Comparison of ENCODE assay signal across 9 mouse cellular contexts in the genomic region with DNA sequence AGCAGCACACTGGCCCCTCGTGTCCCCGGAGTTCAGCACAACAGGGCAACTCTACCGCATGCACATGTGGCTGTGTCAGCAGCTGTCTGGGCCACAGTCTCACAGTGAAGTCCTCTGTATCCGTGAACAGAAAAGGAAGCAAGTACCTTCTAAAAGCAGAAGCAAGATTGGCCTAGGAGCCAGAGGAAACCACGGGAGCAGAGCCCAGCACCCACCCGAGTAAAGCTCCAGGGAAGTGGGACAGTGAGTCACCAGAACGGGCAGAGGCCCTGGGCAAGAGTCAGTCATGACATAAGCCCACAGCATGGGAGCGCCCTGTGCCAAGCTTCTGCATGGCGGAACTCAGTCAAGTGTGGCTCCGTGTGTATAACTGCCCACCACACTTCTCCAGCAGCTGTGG. TPM values are rescaled to one million over a fixed set of nuclear protein-coding genes. Genes with fewer than 3 reads are reported as not detected.
DNase-seq lines count a peak whose midpoint lies in the region; ATAC-seq lines count a peak whose summit lies in the region.
"Had no signal": no experiment of that assay in that cellular context is flagged by ENCODE, and none has a peak within 500 bp of the region (broad histone marks: within the 10 kb centered on the region; RNA-seq: fewer than 3 reads in every experiment).

No protein-coding gene starts in this region.

- no peak overlapping the region for H3K4me2 ChIP-seq in heart, embryonic 11.5 days
- H3K4me2 ChIP-seq in forebrain, embryonic 13.5 days = no peak overlapping the region

- H3K4me1 ChIP-seq in heart, embryonic 11.5 days (ENCODE audit: control insufficient read depth, insufficient read depth, low read length) = no peaks in the 10 kb centered on the region
- H3K4me1 ChIP-seq in forebrain, embryonic 13.5 days = no peaks in the 10 kb centered on the region

- H3K9me3 ChIP-seq in heart, embryonic 11.5 days (replicated peaks; ENCODE audit: control insufficient read depth, low read length) = no peaks in the 10 kb centered on the region
- no peaks in the 10 kb centered on the region for H3K9me3 ChIP-seq in forebrain, embryonic 13.5 days (replicated peaks)

- 85% methylated on average over 10 of the region's 10 CpGs for WGBS in heart, embryonic 11.5 days (ENCODE audit: insufficient replicate concordance)
- 80% methylated on average over 10 of the region's 10 CpGs for WGBS in forebrain, embryonic 13.5 days

- 0 out of 2 replicates have a peak, but pooled peaks cover under 1% of the 10 kb centered on the region for H3K36me3 ChIP-seq in heart, embryonic 11.5 days (ENCODE audit: control insufficient read depth, insufficient read depth, low read length)
- H3K36me3 ChIP-seq in forebrain, embryonic 13.5 days (ENCODE audit: poor library complexity, severe bottlenecking) = no peaks in the 10 kb centered on the region

- peak; percentile 98 for DNase-seq in heart, adult 11 months
- DNase-seq in Muller cell, postnatal 12 days (ENCODE audit: inconsistent ontology term) = peak; percentile 69
- peak; percentile 64 for DNase-seq in lung, postnatal 36 days
- no peak for DNase-seq in testis, postnatal 14 days (ENCODE audit: low spot score)
- DNase-seq in gastrocnemius, postnatal 4 days (ENCODE audit: low spot score in 2 of 2) = no peak

- no peaks in the 10 kb centered on the region for H3K27me3 ChIP-seq in heart, embryonic 11.5 days (ENCODE audit: control insufficient read depth, insufficient read depth, low read length)
- H3K27me3 ChIP-seq in forebrain, embryonic 13.5 days = no peaks in the 10 kb centered on the region

- H3K9ac ChIP-seq in heart, embryonic 11.5 days (ENCODE audit: low read depth, low read length) = no peak overlapping the region
- no peak overlapping the region for H3K9ac ChIP-seq in forebrain, embryonic 13.5 days

- no peak overlapping the region for H3K4me3 ChIP-seq in heart, embryonic 11.5 days (ENCODE audit: low read depth, low read length)
- H3K4me3 ChIP-seq in forebrain, embryonic 13.5 days = no peak overlapping the region

- H3K27ac ChIP-seq in heart, embryonic 11.5 days (ENCODE audit: low read depth, low read length) = no peak overlapping the region
- H3K27ac ChIP-seq in forebrain, embryonic 13.5 days = no peak overlapping the region

- ATAC-seq in heart, embryonic 11.5 days (replicated peaks; ENCODE audit: insufficient number of reproducible peaks, low FRiP score, low TSS enrichment) = no peak
- peak; percentile 94 for ATAC-seq in common myeloid progenitor, adult 5-6 weeks (replicated peaks; ENCODE audit: low read depth, poor library complexity, severe bottlenecking)
- no peak for ATAC-seq in forebrain, embryonic 13.5 days

RNA-seq across cellular contexts. Expression of a gene that starts 26.3 kb away (rescaled TPM):
- 45.2 and 48.5 TPM in 2 replicates for polyA plus RNA-seq in heart, embryonic 11.5 days (2014; fragmentation: Nextera tagmentation; extraction: Ambion mirVana)
- 79.1 and 92.3 TPM in 2 replicates for total RNA-seq in common myeloid progenitor, adult 5-6 weeks (2017)
- polyA plus RNA-seq in forebrain, embryonic 13.5 days (2015; fragmentation: Nextera tagmentation; extraction: Ambion mirVana) = 65.0 and 67.2 TPM in 2 replicates
- 10 to 100 TPM; 22.2 to 29.4 TPM for total RNA-seq in gastrocnemius, postnatal 4 days (2021)

RNA-seq across cellular contexts. Expression of a gene that starts 26.4 kb away (rescaled TPM):
- not detected in 2 replicates for polyA plus RNA-seq in heart, embryonic 11.5 days (2014; fragmentation: Nextera tagmentation; extraction: Ambion mirVana)
- not detected in 2 replicates for total RNA-seq in common myeloid progenitor, adult 5-6 weeks (2017)
- not detected in 2 replicates for polyA plus RNA-seq in forebrain, embryonic 13.5 days (2015; fragmentation: Nextera tagmentation; extraction: Ambion mirVana)
- not detected for total RNA-seq in gastrocnemius, postnatal 4 days (2021)
- polyA plus RNA-seq: embryonic facial prominence, embryonic 11.5 days had no signal

RNA-seq across cellular contexts. Expression of a gene that starts 36.4 kb away (rescaled TPM):
- 4.4 and 6.5 TPM in 2 replicates for polyA plus RNA-seq in heart, embryonic 11.5 days (2014; fragmentation: Nextera tagmentation; extraction: Ambion mirVana)
- 12.7 and 19.3 TPM in 2 replicates for total RNA-seq in common myeloid progenitor, adult 5-6 weeks (2017)
- polyA plus RNA-seq in forebrain, embryonic 13.5 days (2015; fragmentation: Nextera tagmentation; extraction: Ambion mirVana) = 1.9 and 3.5 TPM in 2 replicates
- total RNA-seq in gastrocnemius, postnatal 4 days (2021) = 10 to 100 TPM in 1 of 2 experiments, 1 to 10 TPM in 1; 9.7 to 12.2 TPM

RNA-seq across cellular contexts. Expression of a gene that starts 48.6 kb away (rescaled TPM):
- 51.7 and 55.8 TPM in 2 replicates for polyA plus RNA-seq in heart, embryonic 11.5 days (2014; fragmentation: Nextera tagmentation; extraction: Ambion mirVana)
- total RNA-seq in common myeloid progenitor, adult 5-6 weeks (2017) = 34.8 and 38.3 TPM in 2 replicates
- polyA plus RNA-seq in forebrain, embryonic 13.5 days (2015; fragmentation: Nextera tagmentation; extraction: Ambion mirVana) = 128 and 130 TPM in 2 replicates
- 10 to 100 TPM; 27.9 to 32.7 TPM for total RNA-seq in gastrocnemius, postnatal 4 days (2021)

Comparison
In these comparisons a context has a peak if more than half of its experiments do, and no peak if none do; other contexts are left out.
1. DNase-seq: peak in heart, adult 11 months (single experiment), Muller cell, postnatal 12 days (single experiment) and lung, postnatal 36 days (single experiment); none in testis, postnatal 14 days (single experiment) and gastrocnemius, postnatal 4 days (0 of 2).